16 mouse cellular contexts compared by ENCODE assay signal in the genomic region with DNA sequence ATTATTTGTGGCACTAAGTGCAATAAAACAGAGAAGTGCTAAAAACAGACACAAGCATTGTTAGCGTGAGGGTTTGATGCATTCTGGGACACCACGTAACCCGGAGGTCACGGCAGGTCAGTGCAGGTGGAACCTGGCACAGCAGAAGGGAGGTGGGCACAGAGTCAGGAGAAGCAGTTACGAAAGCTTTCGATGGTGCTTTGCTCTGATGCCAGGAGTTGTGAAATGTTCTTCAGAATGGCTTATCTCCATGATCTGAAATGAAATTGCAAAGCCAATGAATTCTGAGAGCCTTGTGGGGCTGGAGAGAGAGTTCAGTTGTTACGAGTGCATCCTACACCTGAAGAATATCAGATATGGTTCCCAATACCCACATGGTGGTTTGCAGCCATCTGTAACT. TPM values are rescaled to one million over a fixed set of nuclear protein-coding genes. Genes with fewer than 3 reads are reported as not detected.
"Had no signal": no experiment of that assay in that cellular context is flagged by ENCODE, and none has a peak within 500 bp of the region (broad histone marks: within the 10 kb centered on the region; RNA-seq: fewer than 3 reads in every experiment).

No protein-coding gene starts in this region.

- H3K4me2 ChIP-seq: liver, embryonic 13.5 days; midbrain, embryonic 11.5 days; midbrain, embryonic 15.5 days; stomach, embryonic 15.5 days had no signal

- H3K9me3 ChIP-seq: liver, embryonic 13.5 days; megakaryocyte, embryonic 14.5 days; midbrain, embryonic 15.5 days; stomach, embryonic 15.5 days had no signal

- H3K27ac ChIP-seq: left cerebral cortex, adult 2 months; liver, embryonic 13.5 days; macrophage; midbrain, embryonic 15.5 days; stomach, embryonic 15.5 days had no signal

- H3K27me3 ChIP-seq: liver, embryonic 13.5 days; midbrain, embryonic 15.5 days; stomach, embryonic 15.5 days had no signal

- H3K4me1 ChIP-seq: liver, embryonic 13.5 days; megakaryocyte, embryonic 14.5 days; midbrain, embryonic 15.5 days; stomach, embryonic 15.5 days had no signal

- H3K4me3 ChIP-seq: left cerebral cortex, adult 2 months; liver, embryonic 13.5 days; megakaryocyte, embryonic 14.5 days; midbrain, embryonic 15.5 days; stomach, embryonic 15.5 days had no signal

- DNase-seq: kidney, adult 8-10 months; kidney, postnatal 25 days; liver, embryonic 13.5 days; liver, postnatal 0 days; right cerebral cortex, postnatal 14 days; thymus, adult 2 months; thymus, postnatal 25 days had no signal

- H3K36me3 ChIP-seq: liver, embryonic 13.5 days; midbrain, embryonic 15.5 days; stomach, embryonic 15.5 days had no signal

- H3K9ac ChIP-seq: liver, embryonic 13.5 days; liver, postnatal 0 days; midbrain, embryonic 15.5 days; stomach, embryonic 15.5 days had no signal

- ATAC-seq: intestine, postnatal 0 days; liver, postnatal 0 days; midbrain, embryonic 15.5 days had no signal

RNA-seq across cellular contexts. Expression of a gene that starts 37.6 kb away (rescaled TPM):
- polyA plus RNA-seq: intestine, postnatal 0 days; liver, embryonic 13.5 days; liver, postnatal 0 days; midbrain, embryonic 11.5 days; spleen, adult 2 months; urinary bladder, adult 2 months had no signal
